Mouse (Mus musculus): ENCODE measurements around the gene Fam189a1.

Gene Fam189a1

DNA sequence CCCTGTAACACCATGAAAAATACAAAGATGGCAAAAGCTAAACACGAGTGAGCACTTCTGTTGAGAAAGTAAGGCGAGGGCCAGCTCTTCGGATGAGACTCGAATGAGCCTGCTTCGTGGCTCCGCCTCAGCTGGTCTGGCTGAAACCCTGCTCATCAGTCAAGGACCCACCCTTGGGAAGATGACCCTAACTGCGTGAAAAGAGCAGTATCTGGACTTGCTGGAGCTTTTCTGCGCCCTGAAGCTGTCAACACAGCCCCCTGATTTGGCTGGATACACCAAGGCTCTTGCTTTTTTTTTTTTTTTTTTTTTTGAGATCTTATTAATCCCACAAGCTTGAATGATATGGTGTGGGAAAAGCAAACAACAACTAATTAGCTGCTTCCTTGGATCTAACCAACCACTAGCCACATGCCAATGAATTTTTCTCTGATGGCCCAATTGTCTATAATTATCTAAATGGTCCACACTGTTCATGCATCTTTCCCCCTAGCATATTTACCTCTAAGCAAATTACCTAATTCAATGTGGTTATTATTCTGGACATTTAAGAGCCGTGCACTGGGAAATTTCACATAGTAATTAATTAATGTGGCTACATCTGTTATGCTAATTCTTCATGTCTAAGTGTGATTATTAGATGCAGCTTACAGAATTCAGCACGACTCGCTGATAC, 272.0 kb downstream of the Fam189a1 start:
- in situ Hi-C loops (cut with MseI, MboI) = no loop called here

GRCm38 (mm10) chr7:64882243-64882642, 274.1 kb downstream of the Fam189a1 start:
- in situ Hi-C loops (cut with MseI, MboI) = no loop called here

DNA sequence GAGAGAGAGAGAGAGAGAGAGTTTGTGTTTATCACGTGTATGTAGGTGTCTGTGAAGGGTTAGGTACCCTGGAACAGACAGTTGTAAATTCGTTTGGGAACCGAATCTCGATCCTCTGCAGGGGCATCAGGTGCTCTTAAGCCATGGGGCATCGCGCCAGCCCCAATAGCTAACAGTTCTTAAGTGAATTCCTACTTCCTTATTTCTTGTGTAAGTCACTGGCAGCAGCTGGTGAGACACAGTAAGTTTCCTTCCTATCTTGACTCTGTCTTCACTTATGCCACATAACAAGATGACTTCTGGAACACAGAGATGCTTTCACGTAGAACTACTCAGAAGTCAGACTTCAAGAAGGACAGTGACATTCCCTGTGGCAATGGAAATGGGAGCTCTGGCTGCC, 275.0 kb downstream of the Fam189a1 start:
- in situ Hi-C loops (cut with MseI, MboI) = no loop called here

GRCm38 (mm10) chr7:64880415-64880814, 276.0 kb downstream of the Fam189a1 start:
- in situ Hi-C loops (cut with MseI, MboI) = no loop called here

GRCm38 (mm10) chr7:64874941-64875340, 281.4 kb downstream of the Fam189a1 start:
- in situ Hi-C loops (cut with MseI, MboI) = no loop called here

GRCm38 (mm10) chr7:64873266-64873665, 283.1 kb downstream of the Fam189a1 start:
- in situ Hi-C loops (cut with MseI, MboI) = no loop called here

DNA sequence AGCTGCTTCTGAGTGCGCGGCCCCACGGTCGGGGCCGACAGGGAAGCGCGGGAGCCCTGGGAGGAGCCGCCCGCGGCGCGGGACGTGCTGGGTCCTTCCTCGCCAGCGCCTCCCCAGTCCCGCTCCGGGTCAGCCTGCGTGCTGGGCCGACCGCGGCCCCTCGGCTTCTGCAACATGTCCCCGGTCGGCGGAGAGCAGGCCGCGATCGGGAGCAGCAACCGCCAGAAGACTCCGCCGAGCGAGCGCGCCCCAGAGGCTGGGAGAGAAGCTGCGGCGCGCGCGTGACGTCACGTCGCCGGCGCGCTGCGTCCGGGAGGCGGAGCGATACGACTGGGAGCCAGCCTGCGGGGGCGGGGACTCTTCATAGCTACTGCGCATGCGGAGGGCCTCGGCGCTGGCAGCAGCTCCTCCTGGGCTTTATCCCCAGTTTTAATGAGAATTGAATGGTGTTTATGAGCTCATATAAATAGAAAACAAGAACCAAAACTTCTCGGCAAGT, 283.6 kb downstream of the Fam189a1 start, which contains the start of gene Nsmce3:
TSS of gene Nsmce3 (minus strand) at position 255 of the 499 bp plus-strand sequence.
- in situ Hi-C loops (cut with MseI, MboI) = no loop called here

GRCm38 (mm10) chr7:64871987-64872742, 284.2 kb downstream of the Fam189a1 start:
- in situ Hi-C loops (cut with MseI, MboI) = no loop called here

GRCm38 (mm10) chr7:64869549-64870065, 286.8 kb downstream of the Fam189a1 start:
- in situ Hi-C loops (cut with MseI, MboI) = no loop called here

DNA sequence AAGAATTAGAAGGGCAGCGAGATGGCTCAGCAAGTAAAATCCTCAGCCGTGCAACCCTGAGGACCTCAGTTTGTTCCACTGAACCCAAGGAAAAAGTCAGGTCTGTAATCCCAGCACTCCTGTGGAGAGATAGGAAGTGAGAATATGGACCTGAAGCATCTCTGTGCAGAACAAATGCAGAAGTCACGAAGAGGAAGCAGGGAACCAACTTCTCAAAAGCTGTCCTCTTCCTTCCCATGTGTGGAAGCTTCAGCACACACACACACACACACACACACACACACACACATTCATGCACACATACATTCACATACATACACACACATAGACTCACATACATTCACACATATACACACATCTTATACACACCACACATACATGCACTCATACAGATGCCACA, 292.8 kb downstream of the Fam189a1 start:
- in situ Hi-C loops (cut with MseI, MboI) = no loop called here

GRCm38 (mm10) chr7:64862978-64863377, 293.4 kb downstream of the Fam189a1 start:
- in situ Hi-C loops (cut with MseI, MboI) = no loop called here

- in situ Hi-C loops (cut with MseI, MboI) = no loop called here
These were observed 299.8 kb downstream of the Fam189a1 start for GRCm38 (mm10) chr7:64856526-64857082.

GRCm38 (mm10) chr7:64855976-64856375, 300.4 kb downstream of the Fam189a1 start:
- in situ Hi-C loops (cut with MseI, MboI) = no loop called here

DNA sequence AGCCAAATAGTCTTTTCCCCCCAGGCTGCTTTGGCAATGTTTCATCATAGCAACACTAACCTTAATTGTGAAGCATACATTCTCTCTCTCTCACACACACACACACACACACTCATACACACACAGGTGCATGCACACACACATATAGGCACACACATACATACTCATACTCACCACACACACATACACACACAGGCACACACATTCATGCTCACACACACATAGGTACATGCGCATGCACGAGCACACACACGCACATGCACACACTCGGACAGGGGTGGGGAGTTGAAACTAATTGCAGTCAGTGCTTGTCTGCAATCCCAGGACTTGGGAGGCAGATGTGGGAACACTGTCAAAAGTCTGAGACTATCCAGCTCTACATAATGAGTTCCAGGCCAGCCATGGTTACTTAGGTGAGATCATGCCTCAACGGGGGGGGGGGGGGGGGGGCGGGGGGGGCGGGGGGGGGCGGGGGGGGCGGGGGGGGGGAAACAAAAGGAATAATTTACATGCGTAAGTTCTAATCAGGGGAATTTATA, 300.9 kb downstream of the Fam189a1 start:
- in situ Hi-C loops (cut with MseI, MboI) = no loop called here

- in situ Hi-C loops (cut with MseI, MboI) = no loop called here
These were observed 305.6 kb downstream of the Fam189a1 start for GRCm38 (mm10) chr7:64850791-64851190.

DNA sequence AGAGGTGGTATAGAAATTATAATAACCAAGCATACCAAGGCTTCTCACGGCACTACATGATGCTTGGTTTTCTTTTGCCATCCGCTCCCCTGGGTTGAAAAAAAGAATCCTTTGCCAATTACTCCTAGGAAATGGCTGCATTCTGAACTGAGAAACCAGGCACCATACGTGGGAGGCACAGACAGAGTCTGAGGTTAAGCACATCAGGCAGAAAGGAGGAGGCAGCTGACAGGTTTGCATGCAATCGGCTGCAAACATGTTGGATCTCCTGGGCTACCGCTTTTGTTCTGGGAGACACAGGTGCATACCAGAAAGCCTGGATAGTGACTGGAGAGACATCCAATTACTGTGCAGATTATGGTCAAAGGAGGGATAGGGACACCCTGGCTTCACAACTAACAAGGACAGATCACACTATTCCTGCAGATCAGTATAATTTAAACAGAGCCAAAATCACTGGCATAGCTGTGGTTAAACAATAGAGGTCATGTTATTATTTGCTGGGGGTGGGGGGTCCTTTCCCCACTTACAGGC, 308.9 kb downstream of the Fam189a1 start:
- in situ Hi-C loops (cut with MseI, MboI) = no loop called here

GRCm38 (mm10) chr7:64846061-64846460, 310.3 kb downstream of the Fam189a1 start:
- in situ Hi-C loops (cut with MseI, MboI) = no loop called here

GRCm38 (mm10) chr7:64840946-64841659, 315.3 kb downstream of the Fam189a1 start:
- in situ Hi-C loops (cut with MseI, MboI) = no loop called here

GRCm38 (mm10) chr7:64840576-64840895, 315.8 kb downstream of the Fam189a1 start:
- in situ Hi-C loops (cut with MseI, MboI) = no loop called here

- in situ Hi-C loops (cut with MseI, MboI) = no loop called here
These were observed 316.4 kb downstream of the Fam189a1 start for GRCm38 (mm10) chr7:64839801-64840575.

DNA sequence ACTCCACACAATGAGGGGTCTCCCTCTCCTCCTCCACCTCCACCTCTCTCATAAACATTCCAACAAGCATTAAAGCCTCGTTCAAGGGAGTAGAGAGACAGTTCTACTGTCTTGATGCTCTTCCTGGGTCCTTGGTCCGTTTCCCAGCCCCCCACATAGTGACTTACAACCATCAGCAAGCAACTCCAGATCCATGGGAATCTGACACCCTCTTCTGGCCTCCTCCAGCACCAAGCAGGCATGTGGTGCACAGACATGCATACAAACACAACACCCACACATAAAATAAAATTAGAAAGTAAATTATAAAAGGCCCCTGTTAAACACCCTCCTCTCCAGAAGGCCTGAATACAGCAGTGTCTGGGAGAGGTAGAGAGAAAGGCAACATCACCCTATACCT, 317.1 kb downstream of the Fam189a1 start:
- in situ Hi-C loops (cut with MseI, MboI) = no loop called here
